Mouse (Mus musculus): ENCODE data around the gene Parvb. TPM values are rescaled to one million over a fixed set of nuclear protein-coding genes. Genes with fewer than 3 reads are reported as not detected.

Parvb gene
- polyA plus RNA-seq, 1 experiment = 54.5 TPM

DNA sequence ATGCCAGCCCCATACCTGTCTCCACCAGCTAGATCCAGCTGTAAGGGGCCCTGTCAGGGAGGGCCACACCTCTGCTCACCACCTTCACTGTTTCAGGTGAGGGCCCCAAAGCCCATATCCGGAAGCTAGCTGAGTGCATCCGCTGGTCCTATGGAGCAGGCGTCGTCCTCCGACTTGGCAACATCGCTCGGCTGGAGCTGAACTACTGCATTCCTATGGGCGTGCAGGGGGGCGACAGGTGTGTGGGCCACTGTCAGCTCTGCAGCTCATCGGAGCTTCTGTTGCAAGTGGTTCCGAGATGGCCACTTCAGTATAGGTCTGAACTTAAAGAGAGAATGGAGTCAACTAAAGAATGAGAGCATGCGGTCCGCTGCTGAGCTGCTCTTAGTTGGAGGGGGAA lies 20.9 kb upstream of the Parvb start:
- Histone ChIP-seq H3K27me3 (ENCODE audit: control insufficient read depth, insufficient read depth, low read length, poor library complexity, severe bottlenecking) (no peaks in the 10 kb centered on the region), H3K4me3 (ENCODE audit: low read depth, low read length) (no peak overlapping the region), H3K27ac (ENCODE audit: insufficient read depth, low read length) (no peak overlapping the region), H3K9me3 (replicated peaks; ENCODE audit: control insufficient read depth, insufficient read depth, low read length, poor library complexity, severe bottlenecking) (no peaks in the 10 kb centered on the region), H3K9ac (ENCODE audit: low read depth, poor library complexity, severe bottlenecking) (no peak overlapping the region), H3K4me1 (ENCODE audit: control insufficient read depth, insufficient read depth, low read length) (peaks cover 2% of the 10 kb centered on the region), H3K36me3 (ENCODE audit: control insufficient read depth, insufficient read depth, low read length, poor library complexity, severe bottlenecking) (peaks cover 20% of the 10 kb centered on the region)
- TF ChIP-seq POLR2A (IDR thresholded peaks at IDR 0.05; ENCODE audit: insufficient read depth, low read length) (no peak), CTCF (IDR thresholded peaks at IDR 0.05; ENCODE audit: low read depth, low read length) (no peak), EP300 (IDR thresholded peaks at IDR 0.05; ENCODE audit: insufficient read depth, low read depth, low read length) (no peak)

DNA sequence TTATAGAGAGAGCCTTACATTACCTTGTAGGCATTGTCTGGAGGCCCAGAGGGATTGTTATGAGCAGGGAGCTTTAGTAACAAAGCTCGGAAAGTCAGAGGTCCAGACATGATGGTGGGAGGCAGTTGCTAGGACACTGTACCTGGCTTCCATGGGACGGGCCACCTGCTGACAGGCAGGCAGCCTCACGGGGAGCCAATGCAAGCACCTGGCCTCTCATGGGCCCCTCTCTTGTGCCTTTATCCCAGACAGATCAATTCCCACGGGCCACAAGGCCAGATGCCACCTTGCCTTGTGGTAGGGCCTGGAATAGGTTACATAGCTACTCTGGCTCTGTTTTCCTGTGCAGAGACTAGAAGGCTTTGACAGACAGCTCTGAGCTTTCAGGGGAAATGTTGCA lies 20.3 kb upstream of the Parvb start:
- H3K36me3 ChIP-seq (ENCODE audit: control insufficient read depth, insufficient read depth, low read length, poor library complexity, severe bottlenecking) = peaks cover 20% of the 10 kb centered on the region
- H3K9me3 ChIP-seq (replicated peaks; ENCODE audit: control insufficient read depth, insufficient read depth, low read length, poor library complexity, severe bottlenecking) = no peaks in the 10 kb centered on the region
- no peak for TF ChIP-seq POLR2A (IDR thresholded peaks at IDR 0.05; ENCODE audit: insufficient read depth, low read length)
- TF ChIP-seq CTCF (IDR thresholded peaks at IDR 0.05; ENCODE audit: low read depth, low read length) = no peak
- no peak for TF ChIP-seq EP300 (IDR thresholded peaks at IDR 0.05; ENCODE audit: insufficient read depth, low read depth, low read length)
- H3K27me3 ChIP-seq (ENCODE audit: control insufficient read depth, insufficient read depth, low read length, poor library complexity, severe bottlenecking) = no peaks in the 10 kb centered on the region
- H3K4me1 ChIP-seq (ENCODE audit: control insufficient read depth, insufficient read depth, low read length) = peaks cover 2% of the 10 kb centered on the region
- H3K9ac ChIP-seq (ENCODE audit: low read depth, poor library complexity, severe bottlenecking) = no peak overlapping the region
- no peak overlapping the region for H3K27ac ChIP-seq (ENCODE audit: insufficient read depth, low read length)
- no peak overlapping the region for H3K4me3 ChIP-seq (ENCODE audit: low read depth, low read length)

DNA sequence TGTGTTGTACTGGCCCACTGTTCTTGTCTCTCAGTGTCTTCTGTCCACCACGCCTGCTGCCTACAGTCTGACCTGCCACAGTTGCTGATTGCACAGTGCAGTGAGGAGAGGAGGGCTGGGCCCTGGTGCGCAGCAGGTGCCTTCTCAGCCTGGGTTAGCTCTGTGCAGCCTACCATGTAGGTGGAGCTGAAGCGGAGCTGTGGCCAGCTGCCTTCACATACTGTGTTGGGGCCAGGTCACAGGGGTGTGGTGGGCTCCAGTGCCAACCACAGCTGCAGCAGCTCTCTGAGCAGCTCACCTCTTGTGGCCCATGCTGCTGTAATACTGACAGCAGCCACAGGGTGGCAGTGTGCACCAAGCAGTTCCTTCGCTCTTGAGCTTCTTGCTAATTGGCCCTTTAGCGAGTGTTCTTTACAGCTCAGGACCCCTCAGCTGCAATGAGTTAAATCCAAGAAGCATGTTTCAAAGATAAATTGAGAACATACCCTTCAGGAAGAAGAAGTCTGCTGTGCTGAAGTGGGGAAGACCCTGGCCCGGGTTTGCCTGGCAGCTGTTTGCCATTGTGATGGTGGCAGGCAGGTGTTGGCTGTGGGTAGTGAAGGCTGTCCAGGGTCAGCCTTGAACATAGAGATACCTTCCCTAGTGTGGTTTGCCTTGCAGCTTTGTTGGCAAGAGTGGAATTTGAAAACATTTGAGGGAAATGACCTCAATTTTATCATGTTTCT lies 19.6 kb upstream of the Parvb start:
- Histone ChIP-seq H3K9ac (ENCODE audit: low read depth, poor library complexity, severe bottlenecking) (no peak overlapping the region), H3K4me1 (ENCODE audit: control insufficient read depth, insufficient read depth, low read length) (peaks cover 2% of the 10 kb centered on the region), H3K36me3 (ENCODE audit: control insufficient read depth, insufficient read depth, low read length, poor library complexity, severe bottlenecking) (peaks cover 19% of the 10 kb centered on the region), H3K4me3 (ENCODE audit: low read depth, low read length) (no peak overlapping the region), H3K9me3 (replicated peaks; ENCODE audit: control insufficient read depth, insufficient read depth, low read length, poor library complexity, severe bottlenecking) (no peaks in the 10 kb centered on the region), H3K27ac (ENCODE audit: insufficient read depth, low read length) (no peak overlapping the region), H3K27me3 (ENCODE audit: control insufficient read depth, insufficient read depth, low read length, poor library complexity, severe bottlenecking) (no peaks in the 10 kb centered on the region)
- TF ChIP-seq POLR2A (IDR thresholded peaks at IDR 0.05; ENCODE audit: insufficient read depth, low read length) = no peak
- peak; percentile 98 for TF ChIP-seq CTCF (IDR thresholded peaks at IDR 0.05; ENCODE audit: low read depth, low read length)
- 0 out of 2 replicates have a peak, but pooled peaks have one; percentile 20 for TF ChIP-seq EP300 (IDR thresholded peaks at IDR 0.05; ENCODE audit: insufficient read depth, low read depth, low read length)

DNA sequence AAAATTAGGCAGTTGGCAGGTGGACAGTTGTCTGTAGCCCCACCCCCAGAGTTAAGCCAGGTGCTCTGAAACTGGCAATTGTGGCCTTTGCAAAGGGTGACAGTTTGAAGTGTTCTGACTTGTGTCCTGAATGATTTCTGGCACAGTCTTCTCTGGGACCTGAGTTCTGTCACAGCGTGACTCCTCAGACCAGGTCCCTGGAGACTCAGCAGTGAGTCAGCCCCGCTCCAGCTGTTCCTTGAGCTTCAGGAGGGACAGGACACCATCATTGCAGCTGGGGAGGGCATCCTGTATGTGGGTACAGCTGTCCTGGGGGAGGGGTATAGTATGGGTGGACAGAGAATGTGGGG lies 19.1 kb upstream of the Parvb start:
- H3K4me1 ChIP-seq (ENCODE audit: control insufficient read depth, insufficient read depth, low read length) = peaks cover 2% of the 10 kb centered on the region
- no peaks in the 10 kb centered on the region for H3K27me3 ChIP-seq (ENCODE audit: control insufficient read depth, insufficient read depth, low read length, poor library complexity, severe bottlenecking)
- H3K36me3 ChIP-seq (ENCODE audit: control insufficient read depth, insufficient read depth, low read length, poor library complexity, severe bottlenecking) = peaks cover 16% of the 10 kb centered on the region
- no peak overlapping the region for H3K27ac ChIP-seq (ENCODE audit: insufficient read depth, low read length)
- no peak overlapping the region for H3K9ac ChIP-seq (ENCODE audit: low read depth, poor library complexity, severe bottlenecking)
- TF ChIP-seq EP300 (IDR thresholded peaks at IDR 0.05; ENCODE audit: insufficient read depth, low read depth, low read length) (no peak), CTCF (IDR thresholded peaks at IDR 0.05; ENCODE audit: low read depth, low read length) (no peak), POLR2A (IDR thresholded peaks at IDR 0.05; ENCODE audit: insufficient read depth, low read length) (no peak)
- H3K4me3 ChIP-seq (ENCODE audit: low read depth, low read length) = no peak overlapping the region
- H3K9me3 ChIP-seq (replicated peaks; ENCODE audit: control insufficient read depth, insufficient read depth, low read length, poor library complexity, severe bottlenecking) = no peaks in the 10 kb centered on the region

DNA sequence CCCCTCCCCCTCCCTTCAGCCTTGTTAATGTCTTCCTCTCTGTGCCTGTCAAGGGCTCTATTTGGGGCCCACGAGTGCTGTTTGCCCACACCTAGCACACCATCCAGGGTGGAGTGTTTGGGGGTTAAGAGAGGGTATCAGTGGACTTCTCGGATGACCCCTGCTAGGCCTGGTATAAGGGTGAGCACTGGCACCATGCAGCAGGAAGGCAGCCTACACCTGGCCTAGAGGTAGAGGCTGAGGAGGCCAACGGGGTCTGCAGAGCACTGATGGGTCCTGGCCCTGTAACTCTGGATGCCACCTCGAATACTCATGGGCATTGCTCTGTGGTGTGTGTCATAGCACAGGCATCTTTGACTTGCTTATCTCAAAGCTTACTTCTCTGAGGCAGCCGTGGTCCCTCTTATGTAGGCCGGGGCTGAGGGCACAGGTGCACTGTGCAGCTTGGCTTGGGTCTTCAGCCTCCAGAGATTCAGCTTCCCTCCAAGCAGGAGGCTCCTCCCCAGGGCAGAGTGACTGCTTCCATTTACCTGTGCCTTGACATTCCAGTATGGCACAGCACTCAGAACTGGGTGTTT lies 18.6 kb upstream of the Parvb start:
- H3K4me3 ChIP-seq (ENCODE audit: low read depth, low read length) = no peak overlapping the region
- no peak overlapping the region for H3K27ac ChIP-seq (ENCODE audit: insufficient read depth, low read length)
- H3K9me3 ChIP-seq (replicated peaks; ENCODE audit: control insufficient read depth, insufficient read depth, low read length, poor library complexity, severe bottlenecking) = no peaks in the 10 kb centered on the region
- peaks cover 2% of the 10 kb centered on the region for H3K4me1 ChIP-seq (ENCODE audit: control insufficient read depth, insufficient read depth, low read length)
- no peaks in the 10 kb centered on the region for H3K27me3 ChIP-seq (ENCODE audit: control insufficient read depth, insufficient read depth, low read length, poor library complexity, severe bottlenecking)
- peaks cover 13% of the 10 kb centered on the region for H3K36me3 ChIP-seq (ENCODE audit: control insufficient read depth, insufficient read depth, low read length, poor library complexity, severe bottlenecking)
- no peak for TF ChIP-seq POLR2A (IDR thresholded peaks at IDR 0.05; ENCODE audit: insufficient read depth, low read length)
- no peak for TF ChIP-seq CTCF (IDR thresholded peaks at IDR 0.05; ENCODE audit: low read depth, low read length)
- no peak for TF ChIP-seq EP300 (IDR thresholded peaks at IDR 0.05; ENCODE audit: insufficient read depth, low read depth, low read length)
- no peak overlapping the region for H3K9ac ChIP-seq (ENCODE audit: low read depth, poor library complexity, severe bottlenecking)

- Histone ChIP-seq H3K27ac (ENCODE audit: insufficient read depth, low read length) (no peak overlapping the region), H3K9me3 (replicated peaks; ENCODE audit: control insufficient read depth, insufficient read depth, low read length, poor library complexity, severe bottlenecking) (no peaks in the 10 kb centered on the region), H3K27me3 (ENCODE audit: control insufficient read depth, insufficient read depth, low read length, poor library complexity, severe bottlenecking) (no peaks in the 10 kb centered on the region), H3K36me3 (ENCODE audit: control insufficient read depth, insufficient read depth, low read length, poor library complexity, severe bottlenecking) (peaks cover 7% of the 10 kb centered on the region; the same call in 1 of the 2 replicates), H3K4me1 (ENCODE audit: control insufficient read depth, insufficient read depth, low read length) (peaks cover 2% of the 10 kb centered on the region), H3K9ac (ENCODE audit: low read depth, poor library complexity, severe bottlenecking) (no peak overlapping the region), H3K4me3 (ENCODE audit: low read depth, low read length) (no peak overlapping the region)
- no peak for TF ChIP-seq CTCF (IDR thresholded peaks at IDR 0.05; ENCODE audit: low read depth, low read length)
- TF ChIP-seq EP300 (IDR thresholded peaks at IDR 0.05; ENCODE audit: insufficient read depth, low read depth, low read length) = no peak
- TF ChIP-seq POLR2A (IDR thresholded peaks at IDR 0.05; ENCODE audit: insufficient read depth, low read length) = no peak
These were observed 17.4 kb upstream of the Parvb start for GRCm38 (mm10) chr15:84214476-84214875.
